19 mouse cellular contexts compared by ENCODE assay signal in the genomic region with DNA sequence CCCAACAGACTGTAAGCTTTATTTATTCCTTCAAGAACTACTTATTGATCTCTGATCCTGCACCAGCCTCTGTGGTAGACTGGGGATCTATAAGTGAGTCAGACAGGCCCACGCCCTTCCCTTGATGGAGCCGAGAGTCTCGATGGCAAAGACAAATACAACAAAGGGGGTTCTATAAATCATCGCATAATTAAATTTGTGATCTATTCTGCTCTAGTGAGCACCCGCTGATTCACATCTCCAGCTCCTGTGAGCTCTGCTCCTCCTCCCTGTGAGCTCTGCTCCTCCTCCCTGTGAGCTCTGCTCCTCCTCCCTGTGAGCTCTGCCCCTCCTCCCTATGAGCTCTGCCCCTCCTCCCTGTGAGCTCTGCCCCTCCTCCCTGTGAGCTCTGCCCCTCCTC. TPM values are rescaled to one million over a fixed set of nuclear protein-coding genes. Genes with fewer than 3 reads are reported as not detected.
"Had no signal": no experiment of that assay in that cellular context is flagged by ENCODE, and none has a peak within 500 bp of the region (broad histone marks: within the 10 kb centered on the region; RNA-seq: fewer than 3 reads in every experiment).

No protein-coding gene starts in this region.

- H3K27ac ChIP-seq: liver, embryonic 15.5 days; lung, embryonic 15.5 days; macrophage; midbrain, embryonic 12.5 days; midbrain, embryonic 15.5 days; neural tube, embryonic 12.5 days; stomach, embryonic 15.5 days; stomach, postnatal 0 days had no signal

- H3K36me3 ChIP-seq: liver, embryonic 15.5 days; lung, embryonic 15.5 days; midbrain, embryonic 12.5 days; midbrain, embryonic 15.5 days; neural tube, embryonic 12.5 days; stomach, embryonic 15.5 days had no signal

- H3K9me3 ChIP-seq: liver, embryonic 15.5 days; lung, embryonic 15.5 days; midbrain, embryonic 12.5 days; midbrain, embryonic 15.5 days; neural tube, embryonic 12.5 days; stomach, embryonic 15.5 days had no signal

- H3K4me3 ChIP-seq: liver, embryonic 15.5 days; lung, embryonic 15.5 days; megakaryocyte, embryonic 14.5 days; midbrain, embryonic 12.5 days; midbrain, embryonic 15.5 days; neural tube, embryonic 12.5 days; stomach, embryonic 15.5 days had no signal

- H3K4me1 ChIP-seq: liver, embryonic 15.5 days; megakaryocyte, embryonic 14.5 days; midbrain, embryonic 12.5 days; neural tube, embryonic 12.5 days; stomach, embryonic 15.5 days had no signal

- DNase-seq: liver, postnatal 0 days; lung, adult 2 months; lung, postnatal 14 days; right cerebral cortex, postnatal 14 days; thymus, adult 2 months; thymus, postnatal 25 days; thymus, postnatal 4 days had no signal

- H3K27me3 ChIP-seq: liver, embryonic 15.5 days; lung, embryonic 15.5 days; megakaryocyte, embryonic 14.5 days; midbrain, embryonic 12.5 days; midbrain, embryonic 15.5 days; neural tube, embryonic 12.5 days; stomach, embryonic 15.5 days had no signal

- H3K9ac ChIP-seq: liver, embryonic 15.5 days; liver, postnatal 0 days; lung, embryonic 15.5 days; midbrain, embryonic 12.5 days; midbrain, embryonic 15.5 days; neural tube, embryonic 12.5 days; stomach, embryonic 15.5 days had no signal

- H3K4me2 ChIP-seq: liver, embryonic 15.5 days; lung, embryonic 15.5 days; midbrain, embryonic 12.5 days; midbrain, embryonic 15.5 days; neural tube, embryonic 12.5 days; stomach, embryonic 15.5 days had no signal

- ATAC-seq: liver, postnatal 0 days; lung, postnatal 0 days; midbrain, embryonic 15.5 days had no signal

RNA-seq across cellular contexts. Expression of gene Cbln4, which starts 49.0 kb away (rescaled TPM):
- polyA plus RNA-seq: liver, postnatal 0 days; lung, adult 2 months; lung, postnatal 0 days; macrophage; spleen, adult 2 months; thymus, adult 2 months; urinary bladder, adult 2 months had no signal
